Mouse (Mus musculus): ENCODE measurements at regions not wholly inside any gene's neighbourhood (a gene's known extent, or its start where the extent isn't known, plus 50 kb on each side); places are given as distances from the start of the nearest gene placed in this dataset.

GRCm38 (mm10) chr4:40063751-40064456 lies 79.0 kb upstream of the Aco1 start:
- H3K27me3 ChIP-seq (ENCODE audit: control insufficient read depth, insufficient read depth, low read length) = no peaks in the 10 kb centered on the region
- H3K36me3 ChIP-seq (ENCODE audit: control insufficient read depth, insufficient read depth, low read length) = no peaks in the 10 kb centered on the region
- ATAC-seq (replicated peaks; ENCODE audit: insufficient number of reproducible peaks, low FRiP score, low TSS enrichment) = no peak
- no peak overlapping the region for H3K4me3 ChIP-seq (ENCODE audit: low read depth, low read length)
- 74% methylated on average over 3 of the region's 3 CpGs for WGBS (ENCODE audit: insufficient replicate concordance)
- H3K9ac ChIP-seq (ENCODE audit: low read depth, low read length) = no peak overlapping the region
- H3K9me3 ChIP-seq (replicated peaks; ENCODE audit: control insufficient read depth, low read length) = no peaks in the 10 kb centered on the region
- H3K4me2 ChIP-seq = no peak overlapping the region
- H3K4me1 ChIP-seq (ENCODE audit: control insufficient read depth, insufficient read depth, low read length) = no peaks in the 10 kb centered on the region
- H3K27ac ChIP-seq (ENCODE audit: low read depth, low read length) = no peak overlapping the region

GRCm38 (mm10) chr4:40064457-40064836 lies 78.4 kb upstream of the Aco1 start:
- Histone ChIP-seq H3K4me1 (ENCODE audit: control insufficient read depth, insufficient read depth, low read length) (no peaks in the 10 kb centered on the region), H3K9me3 (replicated peaks; ENCODE audit: control insufficient read depth, low read length) (no peaks in the 10 kb centered on the region), H3K4me3 (ENCODE audit: low read depth, low read length) (no peak overlapping the region), H3K27me3 (ENCODE audit: control insufficient read depth, insufficient read depth, low read length) (no peaks in the 10 kb centered on the region), H3K9ac (ENCODE audit: low read depth, low read length) (no peak overlapping the region), H3K27ac (ENCODE audit: low read depth, low read length) (no peak overlapping the region), H3K4me2 (no peak overlapping the region), H3K36me3 (ENCODE audit: control insufficient read depth, insufficient read depth, low read length) (no peaks in the 10 kb centered on the region)
- WGBS (ENCODE audit: insufficient replicate concordance) = 81% methylated on average over 9 of the region's 9 CpGs
- ATAC-seq (replicated peaks; ENCODE audit: insufficient number of reproducible peaks, low FRiP score, low TSS enrichment) = no peak

- Histone ChIP-seq H3K9ac (ENCODE audit: low read depth, low read length) (no peak overlapping the region), H3K4me1 (ENCODE audit: control insufficient read depth, insufficient read depth, low read length) (no peaks in the 10 kb centered on the region), H3K27ac (ENCODE audit: low read depth, low read length) (no peak overlapping the region), H3K9me3 (replicated peaks; ENCODE audit: control insufficient read depth, low read length) (no peaks in the 10 kb centered on the region), H3K4me2 (no peak overlapping the region), H3K36me3 (ENCODE audit: control insufficient read depth, insufficient read depth, low read length) (no peaks in the 10 kb centered on the region), H3K4me3 (ENCODE audit: low read depth, low read length) (no peak overlapping the region), H3K27me3 (ENCODE audit: control insufficient read depth, insufficient read depth, low read length) (no peaks in the 10 kb centered on the region)
- ATAC-seq (replicated peaks; ENCODE audit: insufficient number of reproducible peaks, low FRiP score, low TSS enrichment) = no peak
- 65% methylated on average over 4 of the region's 4 CpGs for WGBS (ENCODE audit: insufficient replicate concordance)
These were observed 71.8 kb upstream of the Aco1 start for GRCm38 (mm10) chr4:40070959-40071634.

- H3K9me3 ChIP-seq (replicated peaks; ENCODE audit: control insufficient read depth, low read length) = no peaks in the 10 kb centered on the region
- no peak overlapping the region for H3K4me2 ChIP-seq
- H3K4me1 ChIP-seq (ENCODE audit: control insufficient read depth, insufficient read depth, low read length) = no peaks in the 10 kb centered on the region
- H3K4me3 ChIP-seq (ENCODE audit: low read depth, low read length) = no peak overlapping the region
- H3K27me3 ChIP-seq (ENCODE audit: control insufficient read depth, insufficient read depth, low read length) = no peaks in the 10 kb centered on the region
- no peak overlapping the region for H3K27ac ChIP-seq (ENCODE audit: low read depth, low read length)
- no peak overlapping the region for H3K9ac ChIP-seq (ENCODE audit: low read depth, low read length)
- 64% methylated on average over 3 of the region's 3 CpGs for WGBS (ENCODE audit: insufficient replicate concordance)
- no peaks in the 10 kb centered on the region for H3K36me3 ChIP-seq (ENCODE audit: control insufficient read depth, insufficient read depth, low read length)
- no peak for ATAC-seq (replicated peaks; ENCODE audit: insufficient number of reproducible peaks, low FRiP score, low TSS enrichment)
These were observed 61.8 kb upstream of the Aco1 start for GRCm38 (mm10) chr4:40081035-40081434.

- Histone ChIP-seq H3K27ac (ENCODE audit: low read depth, low read length) (no peak overlapping the region), H3K27me3 (ENCODE audit: control insufficient read depth, insufficient read depth, low read length) (no peaks in the 10 kb centered on the region), H3K9ac (ENCODE audit: low read depth, low read length) (no peak overlapping the region), H3K4me1 (ENCODE audit: control insufficient read depth, insufficient read depth, low read length) (no peaks in the 10 kb centered on the region), H3K9me3 (replicated peaks; ENCODE audit: control insufficient read depth, low read length) (no peaks in the 10 kb centered on the region), H3K4me3 (ENCODE audit: low read depth, low read length) (no peak overlapping the region), H3K36me3 (ENCODE audit: control insufficient read depth, insufficient read depth, low read length) (no peaks in the 10 kb centered on the region), H3K4me2 (no peak overlapping the region)
- WGBS (ENCODE audit: insufficient replicate concordance) = 75% methylated on average over 5 of the region's 5 CpGs
- ATAC-seq (replicated peaks; ENCODE audit: insufficient number of reproducible peaks, low FRiP score, low TSS enrichment) = no peak
These were observed 52.6 kb upstream of the Aco1 start for GRCm38 (mm10) chr4:40090295-40090694.
